Mouse (Mus musculus) kidney, adult 2 months (tissue): ENCODE data around the gene Lonp1.
"Not testable (repeated sequence)": the region's sequence is repeated elsewhere in the genome, so short reads cannot be mapped to it uniquely, and the experiment has no call there.

ENCODE experiments used
- CTCF ChIP-seq: fragments of 200-500 bp; conservative IDR thresholded peaks from 2 replicates; pipeline ENCODE4 v1.5.1; 2011; ENCODE audit warnings: low read depth, mild to moderate bottlenecking, control low read depth, low read length, moderate library complexity, mixed read lengths; ENCODE audit not compliant: insufficient read depth, insufficient read length
- POLR2A ChIP-seq: fragments of 200-500 bp; IDR thresholded peaks from one replicate; pipeline ENCODE4 v1.6.1; 2011; ENCODE audit warnings: low read depth, low read length, control low read depth

DNA sequence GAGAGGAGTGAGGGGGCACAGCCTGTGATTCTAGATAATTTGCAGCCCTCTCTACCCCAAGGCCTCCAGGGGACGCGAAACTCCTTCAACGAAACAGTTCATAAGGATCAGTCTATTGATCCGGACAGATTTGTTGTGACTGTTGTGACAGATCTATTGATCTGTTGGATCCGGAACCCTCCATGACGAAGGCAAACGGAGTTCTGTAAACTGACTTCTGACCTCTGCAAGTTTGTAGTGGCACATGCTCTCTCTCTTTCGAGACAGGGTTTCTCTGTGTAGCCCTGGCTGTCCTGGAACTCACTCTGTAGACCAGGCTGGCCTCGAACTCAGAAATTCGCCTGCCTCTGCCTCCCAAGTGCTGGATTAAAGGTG, 14.1 kb downstream of the Lonp1 start:
- TF ChIP-seq CTCF, POLR2A: not testable (repeated sequence)
